Mouse (Mus musculus): ENCODE data around the gene Lrrk1.

- TF ChIP-seq POLR2A (IDR thresholded peaks at IDR 0.05; ENCODE audit: low read depth, low read length) (no peak), CTCF (IDR thresholded peaks at IDR 0.05; ENCODE audit: borderline replicate concordance, insufficient read depth, low read length) (no peak)
Observed at GRCm38 (mm10) chr7:66325419-66326053, 62.6 kb downstream of the Lrrk1 start.
